Mouse (Mus musculus): Measurements from ENCODE around the gene Igfbp2.

Gene Igfbp2

DNA sequence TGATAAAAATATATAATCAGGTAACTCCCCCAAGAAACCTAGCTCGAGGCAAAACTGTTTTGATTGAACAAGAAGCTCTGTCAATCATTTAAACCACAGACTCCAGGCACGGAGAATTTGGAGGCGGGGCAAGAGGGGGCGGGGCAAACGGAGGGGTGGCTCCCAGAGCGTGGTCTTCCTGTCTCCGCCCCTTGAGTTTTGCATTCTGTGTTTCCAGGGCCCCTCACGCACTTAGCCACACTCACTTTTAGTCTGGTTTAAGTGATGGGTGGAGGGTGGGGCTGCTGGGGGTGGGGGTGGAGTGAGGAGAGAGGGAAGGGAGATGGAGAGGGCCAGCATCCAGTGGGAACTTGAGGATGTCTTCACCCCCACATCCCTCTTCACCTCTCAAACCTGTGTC lies 48.2 kb downstream of the Igfbp2 start:
- peak in 1 of 2 experiments; percentile 20 for DNase-seq (ENCODE audit: low spot score in 2 of 2)

DNA sequence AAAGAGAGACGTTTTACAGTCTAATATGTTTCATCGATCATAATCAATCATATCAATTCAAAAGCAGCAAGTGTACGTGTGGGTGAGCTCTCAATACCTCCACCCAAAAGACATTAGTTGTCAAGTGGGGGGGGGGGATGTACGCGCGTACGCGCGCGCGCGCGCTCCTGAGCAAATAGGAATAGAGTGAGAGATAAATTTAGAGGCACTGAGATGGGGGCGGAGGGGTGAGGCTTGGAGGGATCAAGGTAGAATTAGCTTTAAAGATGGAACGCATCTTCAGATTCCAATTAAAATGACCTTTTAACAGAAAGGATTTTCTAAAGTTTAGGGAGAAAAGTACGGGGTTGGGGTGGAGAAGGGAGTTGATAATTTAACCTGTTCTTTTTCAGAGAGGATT lies 48.8 kb downstream of the Igfbp2 start:
- DNase-seq (ENCODE audit: low spot score in 2 of 2): no peak

DNA sequence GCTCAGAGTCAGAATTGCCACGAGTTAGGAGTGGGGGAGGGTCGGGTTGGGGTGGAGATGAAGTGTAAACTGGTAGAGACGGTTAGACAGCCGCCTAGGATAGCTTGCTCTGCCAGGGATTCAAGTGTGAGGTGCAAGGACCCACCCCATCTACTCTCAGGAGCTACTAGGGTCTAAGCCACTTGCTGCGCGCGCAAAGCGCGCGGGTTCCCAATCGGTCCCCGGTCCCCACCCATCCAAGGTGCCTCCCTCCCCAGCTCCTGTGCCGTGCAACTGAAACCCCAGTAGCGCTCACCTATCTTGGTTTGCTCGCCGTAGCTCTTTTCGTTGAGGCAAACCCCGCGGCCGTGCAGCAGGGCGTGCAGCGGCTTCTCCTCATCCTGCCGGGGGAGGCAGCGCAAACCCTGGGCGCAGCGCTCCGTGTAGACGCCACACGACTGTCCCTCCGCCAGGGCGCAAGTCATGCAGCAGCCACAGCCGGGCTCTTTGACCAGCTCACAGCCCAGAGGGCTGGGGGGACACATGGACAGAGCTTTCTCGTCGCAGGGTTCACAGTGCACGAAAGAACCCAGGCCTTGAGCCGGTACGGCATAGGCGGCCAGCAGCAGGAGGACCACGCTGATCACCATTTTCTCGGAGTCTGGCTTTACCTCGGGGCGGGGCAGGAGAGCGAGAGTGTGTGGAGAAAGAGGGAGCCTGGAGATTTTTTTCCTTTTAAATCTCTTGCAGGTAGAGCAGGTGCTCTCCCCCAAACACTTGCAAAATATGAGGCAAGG lies 49.4 kb downstream of the Igfbp2 start:
- no peak for DNase-seq (ENCODE audit: low spot score in 2 of 2)

DNA sequence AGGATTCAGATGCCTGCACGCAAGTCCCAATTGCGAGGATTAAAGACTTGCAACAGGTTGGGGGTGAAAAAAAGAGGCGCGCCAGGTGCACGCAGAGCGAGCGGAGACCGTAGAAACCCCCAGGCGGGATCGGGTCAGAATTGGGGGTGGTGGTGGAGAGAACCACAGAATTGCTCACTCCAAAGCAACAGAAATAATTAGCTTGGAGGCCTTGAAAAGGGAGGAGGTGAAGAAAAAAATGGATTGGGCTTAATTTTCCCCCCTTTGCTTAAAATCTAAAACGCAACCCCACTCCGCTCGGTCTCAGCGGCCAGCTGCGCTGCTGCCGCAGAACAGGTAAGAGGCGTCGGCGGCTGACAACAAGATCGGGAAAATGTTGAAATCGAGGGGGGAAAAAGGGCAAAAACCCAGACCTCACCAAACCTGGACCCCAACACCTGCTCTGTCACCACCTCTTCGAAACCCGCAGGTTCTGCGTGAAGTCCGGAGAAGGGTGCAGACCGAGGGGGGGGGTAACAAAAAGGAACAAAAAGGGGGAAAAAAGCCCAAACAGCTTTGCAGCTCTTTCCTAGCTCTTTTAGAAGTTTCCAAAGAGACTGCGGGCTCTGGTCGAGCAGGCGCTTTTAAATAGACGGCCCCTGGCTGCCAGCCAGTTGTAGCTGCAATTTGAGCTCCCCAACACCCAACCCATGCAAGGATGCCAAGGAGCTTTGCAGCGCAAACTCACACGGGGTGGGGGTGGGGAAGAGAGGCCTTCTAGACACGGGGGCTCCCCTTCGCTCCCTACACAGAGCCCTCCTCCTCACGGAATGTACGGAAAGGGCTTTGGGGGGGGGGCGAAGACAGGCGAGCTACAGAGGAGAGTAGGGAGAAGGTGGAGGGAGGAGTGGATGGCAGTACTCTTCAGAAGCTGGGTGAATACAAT lies 50.2 kb downstream of the Igfbp2 start, which contains the start of gene Igfbp5:
Gene Igfbp5, minus strand, starts transcription at position 598 of the 925 bp plus-strand sequence.
- DNase-seq (ENCODE audit: low spot score in 2 of 2): no peak

DNA sequence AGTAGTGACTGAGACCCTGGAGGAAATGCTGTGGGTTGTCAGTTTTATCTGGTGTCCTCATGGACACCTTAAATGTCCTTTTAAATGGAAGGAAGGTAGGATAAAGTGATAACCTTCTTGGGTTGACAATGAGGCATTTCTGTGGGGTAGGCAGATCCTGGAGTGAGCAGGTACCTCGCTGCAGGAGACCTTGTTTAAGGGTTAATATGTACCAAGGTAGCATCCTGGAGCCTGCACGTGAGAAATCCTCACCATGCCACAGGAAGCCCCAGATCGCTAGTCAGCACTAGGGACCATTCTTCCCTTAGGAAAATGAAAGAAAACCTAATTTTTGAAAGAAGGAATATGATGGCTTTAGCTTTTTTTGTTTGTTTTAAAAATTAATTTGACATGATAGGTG lies 51.4 kb downstream of the Igfbp2 start:
- no peak for DNase-seq (ENCODE audit: low spot score in 2 of 2)

DNA sequence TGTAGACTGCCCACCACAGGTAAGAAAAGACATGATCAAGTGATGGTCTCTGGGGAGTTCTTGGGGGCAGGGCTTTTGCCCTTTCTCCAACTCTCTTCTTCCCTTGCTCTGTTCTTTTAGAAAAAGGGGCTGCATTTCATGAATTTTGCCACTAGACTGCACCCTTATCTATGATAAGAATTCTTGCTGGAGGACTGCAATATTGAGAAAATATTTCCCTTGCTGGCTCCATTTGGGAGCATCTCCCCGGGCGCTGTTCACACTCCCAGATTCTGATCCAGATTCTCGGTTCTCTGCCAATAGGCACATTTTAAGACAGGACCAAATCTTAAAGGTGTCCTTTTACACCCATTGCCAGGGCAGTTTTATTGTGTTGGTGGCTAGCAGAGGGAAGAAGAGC lies 51.8 kb downstream of the Igfbp2 start:
- DNase-seq (ENCODE audit: low spot score in 2 of 2): no peak

DNA sequence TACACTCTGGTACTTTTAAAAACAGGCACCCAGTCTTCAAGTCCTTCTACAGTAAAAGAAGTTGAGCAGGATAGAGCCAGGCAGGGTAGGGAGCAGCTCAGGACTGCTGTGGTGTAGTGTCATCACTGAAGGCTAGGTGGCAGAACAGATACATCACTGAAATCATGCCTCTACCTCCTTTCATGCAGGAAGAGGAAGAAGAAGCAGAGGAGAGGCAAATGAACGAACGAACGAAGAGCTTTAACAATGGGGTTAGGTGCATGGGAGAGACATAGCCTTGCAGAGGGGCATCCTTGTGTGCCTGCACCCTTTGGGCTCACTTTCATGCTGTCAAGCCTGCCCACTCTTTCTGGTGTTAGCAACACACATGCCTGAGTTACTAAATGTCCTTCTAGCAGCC lies 53.6 kb downstream of the Igfbp2 start:
- no peak for DNase-seq (ENCODE audit: low spot score in 2 of 2)

DNA sequence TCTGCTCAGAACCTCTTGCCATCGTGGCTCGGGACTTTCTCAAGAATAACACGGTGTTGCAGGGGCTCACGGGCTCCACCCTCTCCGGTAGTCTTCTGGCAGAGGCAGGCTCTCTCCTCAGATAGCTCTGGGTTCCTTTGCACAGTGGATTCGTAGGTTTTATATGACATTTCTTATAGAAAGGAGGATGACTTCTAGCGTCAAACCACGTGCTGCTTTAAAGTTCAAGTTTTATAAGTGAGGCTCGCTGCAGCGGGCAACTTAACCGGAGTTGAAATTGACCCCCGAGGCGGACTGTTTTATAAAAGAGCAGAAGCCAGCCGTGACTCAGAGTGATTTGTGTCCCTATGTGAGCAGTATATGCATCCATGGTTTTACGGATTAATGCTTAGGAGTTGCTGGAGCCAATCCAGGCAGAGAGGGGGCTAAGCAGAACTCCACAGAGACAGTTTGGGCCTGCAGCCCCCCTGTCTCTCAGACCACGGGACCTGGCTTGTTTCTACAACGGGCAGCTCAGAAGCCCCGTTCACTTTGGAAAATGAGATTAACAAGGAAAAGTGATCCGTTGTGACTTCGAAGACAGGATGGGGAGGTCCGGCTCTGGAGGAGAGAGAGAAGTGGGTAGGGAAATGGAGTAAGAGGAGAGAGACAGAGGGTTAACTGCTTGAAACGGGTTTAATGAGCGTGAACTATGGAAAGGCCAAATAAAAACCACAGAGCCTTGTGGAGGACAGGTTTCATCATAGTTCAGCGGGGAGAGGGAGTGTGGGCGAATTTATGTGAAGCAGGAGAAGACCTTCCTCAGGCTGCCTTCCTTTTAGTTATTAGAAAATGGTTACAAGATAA lies 54.4 kb downstream of the Igfbp2 start:
- no peak for DNase-seq (ENCODE audit: low spot score in 2 of 2)

DNA sequence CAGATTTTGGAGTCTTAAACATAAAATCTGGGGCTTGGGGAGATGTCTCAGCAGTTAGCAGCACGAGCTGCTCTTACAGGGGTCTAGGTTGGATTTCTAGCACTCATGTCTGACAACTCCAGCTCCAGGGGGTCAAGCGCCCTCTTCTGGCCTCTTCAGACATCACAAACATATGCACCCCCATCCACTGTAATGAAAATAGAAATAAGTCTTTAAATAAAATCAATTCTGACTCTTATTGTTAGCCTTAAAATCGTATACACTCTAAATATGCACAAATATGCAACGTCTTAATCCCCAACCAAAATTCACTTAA lies 55.0 kb downstream of the Igfbp2 start:
- DNase-seq (ENCODE audit: low spot score in 2 of 2): no peak

DNA sequence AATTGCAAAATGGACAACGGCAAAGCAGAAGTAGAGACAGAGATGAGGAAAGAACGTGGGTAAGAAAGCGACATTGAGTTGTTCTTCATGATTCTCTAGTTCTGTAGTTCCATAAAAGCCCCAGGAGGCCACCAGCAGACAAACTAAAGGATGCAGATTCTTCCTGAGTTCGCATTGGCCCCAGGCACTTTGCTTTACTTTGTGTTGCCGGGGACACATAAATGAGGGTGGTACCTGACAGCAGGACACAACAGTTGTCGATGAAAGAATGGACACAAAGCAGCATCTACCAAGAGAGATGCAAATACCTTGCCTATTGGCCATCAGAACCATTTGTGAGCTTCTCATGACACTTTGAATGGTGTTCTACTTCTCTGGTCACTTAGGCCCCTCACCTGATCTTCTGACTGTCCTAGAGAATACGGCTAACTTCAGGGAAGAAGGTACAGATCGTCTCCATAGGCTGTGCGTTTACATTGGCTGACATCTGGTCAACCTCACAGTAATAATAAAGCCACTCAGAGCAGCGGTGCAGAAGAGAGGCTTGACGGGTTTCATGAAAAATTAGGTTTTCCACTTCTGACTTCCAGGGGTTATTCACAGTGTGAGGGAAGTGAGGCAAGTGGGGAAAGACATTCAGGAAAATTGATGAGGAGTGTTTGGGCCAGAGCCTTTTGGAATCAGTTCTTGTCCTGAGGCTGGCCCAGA lies 61.0 kb downstream of the Igfbp2 start:
- no peak for DNase-seq (ENCODE audit: low spot score in 2 of 2)

DNA sequence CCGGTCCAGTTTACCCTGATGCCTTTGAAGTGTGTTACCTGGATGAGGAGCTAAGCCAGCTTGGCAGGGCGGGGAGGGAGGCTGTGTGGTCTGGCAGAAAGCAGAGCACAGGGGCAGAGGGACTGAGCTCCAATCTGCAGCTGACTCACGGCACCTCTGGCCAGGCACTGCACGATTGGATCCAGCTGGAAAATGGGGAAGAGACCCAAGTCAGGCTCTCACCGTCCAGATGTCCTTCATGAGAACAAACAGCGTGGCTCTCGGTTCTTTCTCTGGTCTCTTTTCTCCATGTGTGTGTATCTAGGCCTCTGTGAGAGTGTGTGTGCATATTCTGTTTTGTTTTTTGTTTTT lies 61.5 kb downstream of the Igfbp2 start:
- DNase-seq (ENCODE audit: low spot score in 2 of 2): no peak

DNA sequence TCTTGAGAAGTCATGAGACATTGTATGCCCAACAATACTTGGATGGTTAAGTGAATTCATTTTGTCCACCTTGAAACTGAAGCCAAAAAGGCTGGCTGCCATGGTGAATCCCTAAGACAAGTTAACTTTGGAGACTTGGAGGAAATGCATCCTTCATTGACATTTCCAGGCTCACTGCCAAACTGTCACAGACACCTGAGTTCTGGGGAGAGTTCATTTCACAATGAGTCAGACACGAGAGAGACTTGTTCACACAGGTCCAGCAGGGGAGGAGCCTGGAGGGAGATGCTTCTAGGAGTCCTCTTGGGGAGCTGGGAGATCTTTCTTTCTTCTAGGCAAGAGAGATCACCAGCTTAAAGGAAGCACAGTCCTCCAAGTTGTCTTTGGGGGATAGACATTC lies 63.6 kb downstream of the Igfbp2 start:
- no peak for DNase-seq (ENCODE audit: low spot score in 2 of 2)

DNA sequence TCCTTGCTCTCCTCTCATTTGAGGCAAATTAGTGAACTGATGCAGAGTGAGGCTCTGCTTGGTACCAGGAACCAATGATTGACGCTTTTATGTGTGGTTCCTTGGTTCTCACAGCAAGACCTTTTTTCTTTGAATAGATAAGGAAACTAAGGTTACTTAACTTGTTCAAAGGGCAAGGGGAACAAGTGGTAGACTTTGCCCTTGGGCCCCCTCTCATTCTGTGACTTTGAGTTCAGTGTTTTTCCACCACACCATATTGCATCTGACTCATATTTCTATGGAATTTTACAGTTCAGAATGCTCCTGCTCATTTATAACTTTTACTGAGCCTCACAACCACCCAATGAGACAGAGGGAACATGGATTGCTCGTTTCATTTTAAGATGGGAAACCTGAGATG lies 71.5 kb downstream of the Igfbp2 start:
- DNase-seq (ENCODE audit: low spot score in 2 of 2): no peak
